Mouse (Mus musculus): ENCODE measurements around the gene Disc1.

- TF ChIP-seq CTCF (IDR thresholded peaks at IDR 0.05) = no peak
- TF ChIP-seq EP300 (IDR thresholded peaks at IDR 0.05) = no peak
These were observed 130.9 kb downstream of the Disc1 start for GRCm38 (mm10) chr8:125184881-125185280.
